Mouse (Mus musculus): ENCODE data around the gene Klf12.

GRCm38 (mm10) chr14:100010525-100010924 is 274.0 kb downstream of the Klf12 start:
- TF ChIP-seq GATA1 (IDR thresholded peaks at IDR 0.05; ENCODE audit: borderline replicate concordance, low read length): no peak
- no peak for TF ChIP-seq FLI1 (IDR thresholded peaks at IDR 0.05; ENCODE audit: low read length)
